Comparison of ENCODE assay signal across 18 mouse cellular contexts in the genomic region with DNA sequence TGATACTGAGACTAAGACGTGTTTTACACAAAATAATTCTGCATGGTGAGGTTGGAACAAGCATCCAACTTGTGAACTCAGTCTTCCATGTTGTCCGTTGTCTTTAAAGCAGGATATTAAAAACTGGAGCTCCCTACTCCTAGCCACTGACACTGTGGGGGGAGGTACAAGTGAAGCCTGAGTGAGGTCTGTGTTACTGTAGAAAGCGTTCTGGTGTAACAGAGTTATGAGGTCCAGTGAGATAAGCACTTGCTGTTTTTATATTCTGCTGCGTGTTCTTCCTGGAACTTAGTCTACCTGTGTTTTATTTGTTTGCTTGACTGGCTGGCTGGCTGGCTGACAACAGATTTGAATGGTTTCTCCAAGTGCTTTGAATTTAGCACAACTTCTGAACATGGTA. TPM values are rescaled to one million over a fixed set of nuclear protein-coding genes. Genes with fewer than 3 reads are reported as not detected.
DNase-seq lines count a peak whose midpoint lies in the region; ATAC-seq and TF ChIP-seq lines count a peak whose summit lies in the region.
"Had no signal": no experiment of that assay in that cellular context is flagged by ENCODE, and none has a peak within 500 bp of the region (broad histone marks: within the 10 kb centered on the region; RNA-seq: fewer than 3 reads in every experiment).

No protein-coding gene starts in this region.

- peak overlapping the region; percentile 15; the same call in 1 of the 2 replicates for H3K9ac ChIP-seq in heart, embryonic 13.5 days
- H3K9ac ChIP-seq in kidney, embryonic 16.5 days (replicated peaks; ENCODE audit: low read length), result no peak overlapping the region
- no peak overlapping the region for H3K9ac ChIP-seq in intestine, postnatal 0 days (ENCODE audit: low read depth, low read length)
- H3K9ac ChIP-seq in liver, postnatal 0 days (replicated peaks), result peak overlapping the region; percentile 28; the same call in 1 of the 2 replicates
- H3K9ac ChIP-seq: hindbrain, embryonic 15.5 days; limb, embryonic 13.5 days; midbrain, embryonic 12.5 days; neural tube, embryonic 15.5 days had no signal

- no peak overlapping the region for H3K4me3 ChIP-seq in heart, embryonic 13.5 days
- H3K4me3 ChIP-seq in heart, embryonic 10.5 days, result no peak overlapping the region
- H3K4me3 ChIP-seq in kidney, embryonic 16.5 days (ENCODE audit: low read length), result no peak overlapping the region
- no peak overlapping the region for H3K4me3 ChIP-seq in intestine, postnatal 0 days (ENCODE audit: low read depth, low read length)
- H3K4me3 ChIP-seq in liver, postnatal 0 days (ENCODE audit: low read depth, low read length), result no peak overlapping the region
- H3K4me3 ChIP-seq: hindbrain, embryonic 15.5 days; limb, embryonic 13.5 days; midbrain, embryonic 12.5 days; neural tube, embryonic 15.5 days had no signal

- H3K4me2 ChIP-seq in heart, embryonic 13.5 days, result peak overlapping the region; percentile 10; the same call in 1 of the 2 replicates
- no peak overlapping the region for H3K4me2 ChIP-seq in kidney, embryonic 16.5 days (replicated peaks; ENCODE audit: low read depth, low read length)
- peak overlapping the region; percentile 35 for H3K4me2 ChIP-seq in intestine, postnatal 0 days (replicated peaks; ENCODE audit: low read depth)
- peak overlapping the region; percentile 26; the same call in 1 of the 2 replicates for H3K4me2 ChIP-seq in liver, postnatal 0 days (ENCODE audit: low read depth, low read length)
- H3K4me2 ChIP-seq: hindbrain, embryonic 15.5 days; limb, embryonic 13.5 days; midbrain, embryonic 12.5 days; neural tube, embryonic 15.5 days had no signal

- peak overlapping the region; percentile 34 for H3K27ac ChIP-seq in heart, embryonic 13.5 days (replicated peaks)
- no peak overlapping the region for H3K27ac ChIP-seq in heart, embryonic 10.5 days
- 0 out of 2 replicates have a peak overlapping the region, but pooled peaks have one; percentile 20 for H3K27ac ChIP-seq in kidney, embryonic 16.5 days (ENCODE audit: low read length)
- peak overlapping the region; percentile 60 for H3K27ac ChIP-seq in intestine, postnatal 0 days (ENCODE audit: low read depth, low read length)
- H3K27ac ChIP-seq in liver, postnatal 0 days (ENCODE audit: low read depth), result peak overlapping the region; percentile 56
- H3K27ac ChIP-seq: hindbrain, embryonic 15.5 days; limb, embryonic 13.5 days; midbrain, embryonic 12.5 days; neural tube, embryonic 15.5 days had no signal

- no peaks in the 10 kb centered on the region for H3K9me3 ChIP-seq in heart, embryonic 13.5 days
- H3K9me3 ChIP-seq in heart, embryonic 10.5 days, result no peaks in the 10 kb centered on the region
- no peaks in the 10 kb centered on the region for H3K9me3 ChIP-seq in kidney, embryonic 16.5 days (ENCODE audit: low read length)
- H3K9me3 ChIP-seq in intestine, postnatal 0 days (ENCODE audit: control insufficient read depth), result no peaks in the 10 kb centered on the region
- H3K9me3 ChIP-seq in liver, postnatal 0 days (ENCODE audit: low read length), result no peaks in the 10 kb centered on the region
- H3K9me3 ChIP-seq: hindbrain, embryonic 15.5 days; limb, embryonic 13.5 days; midbrain, embryonic 12.5 days; neural tube, embryonic 15.5 days had no signal

- peaks cover 62% of the 10 kb centered on the region for H3K4me1 ChIP-seq in heart, embryonic 13.5 days
- H3K4me1 ChIP-seq in heart, embryonic 10.5 days, result peaks cover 47% of the 10 kb centered on the region
- peaks cover 4% of the 10 kb centered on the region; the same call in 1 of the 2 replicates for H3K4me1 ChIP-seq in kidney, embryonic 16.5 days (ENCODE audit: insufficient read depth, low read length)
- H3K4me1 ChIP-seq in intestine, postnatal 0 days (replicated peaks; ENCODE audit: control insufficient read depth, insufficient read depth, low read length), result peaks cover 11% of the 10 kb centered on the region; the same call in 1 of the 2 replicates
- peaks cover 60% of the 10 kb centered on the region for H3K4me1 ChIP-seq in liver, postnatal 0 days (ENCODE audit: insufficient read depth)
- H3K4me1 ChIP-seq: hindbrain, embryonic 15.5 days; limb, embryonic 13.5 days; neural tube, embryonic 15.5 days had no signal

- H3K36me3 ChIP-seq in heart, embryonic 13.5 days, result no peaks in the 10 kb centered on the region
- H3K36me3 ChIP-seq in heart, embryonic 10.5 days, result no peaks in the 10 kb centered on the region
- H3K36me3 ChIP-seq in kidney, embryonic 16.5 days (ENCODE audit: insufficient read depth, low read length), result no peaks in the 10 kb centered on the region
- no peaks in the 10 kb centered on the region for H3K36me3 ChIP-seq in intestine, postnatal 0 days (ENCODE audit: control insufficient read depth, insufficient read depth)
- no peaks in the 10 kb centered on the region for H3K36me3 ChIP-seq in liver, postnatal 0 days (replicated peaks; ENCODE audit: insufficient read depth, low read length)
- H3K36me3 ChIP-seq: hindbrain, embryonic 15.5 days; limb, embryonic 13.5 days; midbrain, embryonic 12.5 days; neural tube, embryonic 15.5 days had no signal

- WGBS in heart, embryonic 13.5 days, result 37% methylated on average over 4 of the region's 4 CpGs
- 52% methylated on average over 4 of the region's 4 CpGs for WGBS in heart, embryonic 10.5 days
- 60% methylated on average over 4 of the region's 4 CpGs for WGBS in kidney, embryonic 16.5 days
- 50% methylated on average over 4 of the region's 4 CpGs for WGBS in intestine, postnatal 0 days
- WGBS in liver, postnatal 0 days (ENCODE audit: insufficient replicate concordance), result 39% methylated on average over 4 of the region's 4 CpGs

- TF ChIP-seq CTCF in intestine, postnatal 0 days (IDR thresholded peaks at IDR 0.05; ENCODE audit: low read depth), result no peak
- no peak for TF ChIP-seq CTCF in liver, postnatal 0 days (IDR thresholded peaks at IDR 0.05; ENCODE audit: low read depth)

- ATAC-seq in heart, embryonic 13.5 days (ENCODE audit: extremely low read depth, insufficient number of reproducible peaks, low FRiP score, low TSS enrichment), result no peak
- ATAC-seq in kidney, embryonic 16.5 days (ENCODE audit: low FRiP score, low TSS enrichment), result no peak
- no peak for ATAC-seq in intestine, postnatal 0 days
- ATAC-seq in liver, postnatal 0 days, result 0 out of 2 replicates have a peak, but pooled peaks have one; percentile 26

- TF ChIP-seq EP300 in liver, postnatal 0 days (IDR thresholded peaks at IDR 0.05; ENCODE audit: low read depth), result no peak

- DNase-seq in heart, embryonic 10.5 days (ENCODE audit: low spot score), result no peak
- no peak for DNase-seq in kidney, postnatal 14 days
- DNase-seq in liver, postnatal 0 days, result no peak
- no peak for DNase-seq in adrenal gland, postnatal 25 days
- DNase-seq: adrenal gland, adult 2 months; cerebellum, postnatal 14 days; heart, postnatal 10 days; kidney, adult 18-20 months; lung, postnatal 14 days; thymus, postnatal 36 days had no signal

- H3K27me3 ChIP-seq in heart, embryonic 13.5 days (replicated peaks), result no peaks in the 10 kb centered on the region
- H3K27me3 ChIP-seq in heart, embryonic 10.5 days (ENCODE audit: insufficient read depth, poor library complexity, severe bottlenecking), result no peaks in the 10 kb centered on the region
- H3K27me3 ChIP-seq in kidney, embryonic 16.5 days (ENCODE audit: insufficient read depth, low read length), result no peaks in the 10 kb centered on the region
- H3K27me3 ChIP-seq in intestine, postnatal 0 days (replicated peaks; ENCODE audit: control insufficient read depth, insufficient read depth, low read length), result no peaks in the 10 kb centered on the region
- no peaks in the 10 kb centered on the region for H3K27me3 ChIP-seq in liver, postnatal 0 days (ENCODE audit: insufficient read depth, low read length)
- H3K27me3 ChIP-seq: CH12.LX; hindbrain, embryonic 15.5 days; limb, embryonic 13.5 days; midbrain, embryonic 12.5 days; neural tube, embryonic 15.5 days had no signal

RNA-seq across cellular contexts. Expression of a gene that starts 13.8 kb away (rescaled TPM):
- 41.2 and 42.4 TPM in 2 replicates for polyA plus RNA-seq in heart, embryonic 13.5 days (2015; fragmentation: Nextera tagmentation; extraction: Ambion mirVana)
- polyA plus RNA-seq in heart, embryonic 10.5 days (2016; fragmentation: Nextera tagmentation; extraction: Ambion mirVana), result 46.9 and 53.6 TPM in 2 replicates
- polyA plus RNA-seq in kidney, embryonic 16.5 days (2015; fragmentation: Nextera tagmentation; extraction: Ambion mirVana), result 60.3 and 61.2 TPM in 2 replicates
- 133 and 150 TPM in 2 replicates for polyA plus RNA-seq in intestine, postnatal 0 days (2015; fragmentation: Nextera tagmentation; extraction: Ambion mirVana)
- 50.9 and 54.3 TPM in 2 replicates for polyA plus RNA-seq in liver, postnatal 0 days (2015; fragmentation: Nextera tagmentation; extraction: Ambion mirVana)
- 50.7 and 51.4 TPM in 2 replicates for total RNA-seq in adrenal gland, postnatal 25 days (2021)

RNA-seq across cellular contexts. Expression of a gene that starts 14.0 kb away (rescaled TPM):
- polyA plus RNA-seq in heart, embryonic 13.5 days (2015; fragmentation: Nextera tagmentation; extraction: Ambion mirVana), result 16.7 and 17.8 TPM in 2 replicates
- 17.2 and 19.5 TPM in 2 replicates for polyA plus RNA-seq in heart, embryonic 10.5 days (2016; fragmentation: Nextera tagmentation; extraction: Ambion mirVana)
- 26.2 and 29.2 TPM in 2 replicates for polyA plus RNA-seq in kidney, embryonic 16.5 days (2015; fragmentation: Nextera tagmentation; extraction: Ambion mirVana)
- 16.9 and 18.3 TPM in 2 replicates for polyA plus RNA-seq in intestine, postnatal 0 days (2015; fragmentation: Nextera tagmentation; extraction: Ambion mirVana)
- 11.7 and 13.3 TPM in 2 replicates for polyA plus RNA-seq in liver, postnatal 0 days (2015; fragmentation: Nextera tagmentation; extraction: Ambion mirVana)
- 34.9 and 42.5 TPM in 2 replicates for total RNA-seq in adrenal gland, postnatal 25 days (2021)

RNA-seq across cellular contexts. Expression of a gene that starts 34.1 kb away (rescaled TPM):
- 82.1 and 85.2 TPM in 2 replicates for polyA plus RNA-seq in heart, embryonic 13.5 days (2015; fragmentation: Nextera tagmentation; extraction: Ambion mirVana)
- 101 and 125 TPM in 2 replicates for polyA plus RNA-seq in heart, embryonic 10.5 days (2016; fragmentation: Nextera tagmentation; extraction: Ambion mirVana)
- polyA plus RNA-seq in kidney, embryonic 16.5 days (2015; fragmentation: Nextera tagmentation; extraction: Ambion mirVana), result 147 and 149 TPM in 2 replicates
- polyA plus RNA-seq in intestine, postnatal 0 days (2015; fragmentation: Nextera tagmentation; extraction: Ambion mirVana), result 72.5 and 73.7 TPM in 2 replicates
- 45.5 and 50.7 TPM in 2 replicates for polyA plus RNA-seq in liver, postnatal 0 days (2015; fragmentation: Nextera tagmentation; extraction: Ambion mirVana)
- total RNA-seq in adrenal gland, postnatal 25 days (2021), result 70.4 and 85.8 TPM in 2 replicates

RNA-seq across cellular contexts. Expression of a gene that starts 34.3 kb away (rescaled TPM):
- polyA plus RNA-seq in heart, embryonic 13.5 days (2015; fragmentation: Nextera tagmentation; extraction: Ambion mirVana), result 11.6 and 13.8 TPM in 2 replicates
- 19.2 and 23.2 TPM in 2 replicates for polyA plus RNA-seq in heart, embryonic 10.5 days (2016; fragmentation: Nextera tagmentation; extraction: Ambion mirVana)
- polyA plus RNA-seq in kidney, embryonic 16.5 days (2015; fragmentation: Nextera tagmentation; extraction: Ambion mirVana), result 25.2 and 25.8 TPM in 2 replicates
- polyA plus RNA-seq in intestine, postnatal 0 days (2015; fragmentation: Nextera tagmentation; extraction: Ambion mirVana), result 6.9 and 8.0 TPM in 2 replicates
- 5.5 and 6.2 TPM in 2 replicates for polyA plus RNA-seq in liver, postnatal 0 days (2015; fragmentation: Nextera tagmentation; extraction: Ambion mirVana)
- total RNA-seq in adrenal gland, postnatal 25 days (2021), result 28.4 and 30.2 TPM in 2 replicates

Comparison
In these comparisons a context has a peak if more than half of its experiments do, and no peak if none do; other contexts are left out.
1. H3K9ac ChIP-seq: peak in heart, embryonic 13.5 days (single experiment) and liver, postnatal 0 days (single experiment); none in kidney, embryonic 16.5 days (single experiment) and intestine, postnatal 0 days (single experiment).